Mouse (Mus musculus) kidney, adult 2 months (tissue): ENCODE measurements at regions not wholly inside any gene's neighbourhood (a gene's known extent, or its start where the extent isn't known, plus 50 kb on each side); places are given as distances from the start of the nearest gene placed in this dataset.

ENCODE experiments used
- CTCF ChIP-seq: fragments of 200-500 bp; conservative IDR thresholded peaks from 2 replicates; pipeline ENCODE4 v1.5.1; 2011; ENCODE audit warnings: low read depth, mild to moderate bottlenecking, control low read depth, low read length, moderate library complexity, mixed read lengths; ENCODE audit not compliant: insufficient read depth, insufficient read length
- POLR2A ChIP-seq: fragments of 200-500 bp; IDR thresholded peaks from one replicate; pipeline ENCODE4 v1.6.1; 2011; ENCODE audit warnings: low read depth, low read length, control low read depth

DNA sequence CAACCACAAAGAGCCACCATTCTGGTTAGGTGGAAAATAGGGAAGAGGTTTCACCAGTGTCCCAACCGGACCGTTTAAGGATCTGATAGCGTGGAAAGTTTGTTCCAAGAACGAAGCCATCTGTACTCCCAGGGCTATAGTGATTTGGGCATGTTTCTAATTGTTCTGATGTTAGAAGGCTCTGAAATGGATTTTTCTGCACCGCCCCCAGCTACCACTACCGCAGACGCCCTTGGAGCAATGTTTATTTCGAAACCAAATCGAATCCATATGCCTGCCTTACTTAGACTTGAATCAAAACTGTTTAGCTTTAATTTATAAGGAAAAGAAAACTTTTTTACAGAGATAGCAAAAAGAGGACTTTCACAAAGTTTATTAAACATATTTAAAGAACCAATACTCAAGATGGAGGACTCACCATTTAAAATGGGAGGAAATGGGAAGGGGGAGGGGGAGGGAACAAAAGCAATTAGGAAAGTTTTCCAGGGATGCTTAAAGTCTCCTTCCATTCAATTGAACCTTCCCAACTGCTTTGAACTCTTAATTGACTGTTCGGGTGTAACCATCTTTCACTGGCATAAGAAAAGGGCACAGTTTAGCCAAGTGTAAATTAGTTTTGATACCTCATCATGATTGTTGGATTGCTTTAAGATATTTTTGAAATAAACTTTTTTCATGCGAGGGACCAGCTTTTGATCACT is 56.0 kb upstream of the Frem1 start:
- TF ChIP-seq CTCF: no peak
- no peak for TF ChIP-seq POLR2A
